Mouse (Mus musculus): ENCODE data around the gene Rbm7. TPM values are rescaled to one million over a fixed set of nuclear protein-coding genes. Genes with fewer than 3 reads are reported as not detected.
"Not testable (repeated sequence)": the region's sequence is repeated elsewhere in the genome, so short reads cannot be mapped to it uniquely, and the experiment has no call there.

Gene Rbm7
- total RNA-seq (2021), result 10 to 100 TPM; 31.9 to 32.9 TPM
- long read RNA-seq, experiment 1, transcript Rbm7-201 (5 exons, 1,773 nt), result minor isoform, 8 of 59 reads
- long read RNA-seq, experiment 1, transcript Rbm7-204 (6 exons, 1,867 nt), result major isoform, 32 of 59 reads
- long read RNA-seq, experiment 1, partial matches to known transcripts, result 10 of 59 reads
- long read RNA-seq, experiment 1, other reads (novel, unspliced or antisense), result 7 of 59 reads
- long read RNA-seq, experiment 2, transcript Rbm7-204 (6 exons, 1,867 nt), result major isoform, 34 of 64 reads
- long read RNA-seq, experiment 2, transcript Rbm7-201 (5 exons, 1,773 nt), result minor isoform, 11 of 64 reads
- long read RNA-seq, experiment 2, partial matches to known transcripts, result 11 of 64 reads
- long read RNA-seq, experiment 2, other reads (novel, unspliced or antisense), result 5 of 64 reads

DNA sequence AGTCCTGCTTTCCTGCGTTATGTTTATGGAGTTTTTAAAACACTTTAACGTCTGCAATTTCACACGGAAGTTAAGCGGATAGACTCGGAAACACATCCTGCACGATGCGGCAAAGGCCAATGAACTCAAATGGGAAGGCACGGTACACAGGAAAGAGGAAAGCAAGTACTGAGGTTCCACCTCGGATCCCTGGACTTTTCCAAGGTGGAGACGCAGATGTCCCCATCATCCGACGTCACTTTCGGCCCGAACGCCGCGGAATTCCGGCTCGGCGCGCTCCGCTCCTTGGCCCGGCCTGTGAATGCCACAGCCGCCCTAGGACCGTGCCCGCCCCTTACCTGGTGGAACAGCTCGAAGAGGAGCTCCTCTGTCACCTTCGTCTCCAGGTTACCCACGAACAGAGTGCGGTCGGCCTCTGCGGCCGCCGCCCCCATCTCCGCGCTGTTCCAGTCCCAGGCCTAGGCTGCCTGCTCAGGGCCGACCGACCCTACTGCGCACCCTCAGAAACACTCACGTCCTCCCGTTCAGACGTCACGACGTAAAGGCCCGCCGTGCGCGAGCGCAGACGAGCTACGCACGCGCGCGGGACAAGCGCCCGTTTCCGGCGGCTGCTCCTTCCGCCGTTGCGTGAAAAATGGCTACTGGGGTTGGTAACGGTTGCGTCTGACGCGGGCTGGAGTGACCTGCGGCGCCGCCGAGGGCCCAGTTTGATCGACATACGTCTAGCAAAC lies at the start of gene Rbm7, which contains the start of gene Gm5617:
Gene Rbm7 (minus strand): TSS at position 483 of the 731 bp plus-strand sequence.
Gene Gm5617 (plus strand): TSS at position 626 of the 731 bp plus-strand sequence.
- peak; percentile 86 to 95 for DNase-seq (ENCODE audit: low spot score in 2 of 2)

- no peak for DNase-seq (ENCODE audit: low spot score in 2 of 2)
These were observed 43.6 kb upstream of the Rbm7 start for GRCm38 (mm10) chr9:48538688-48539087.

DNA sequence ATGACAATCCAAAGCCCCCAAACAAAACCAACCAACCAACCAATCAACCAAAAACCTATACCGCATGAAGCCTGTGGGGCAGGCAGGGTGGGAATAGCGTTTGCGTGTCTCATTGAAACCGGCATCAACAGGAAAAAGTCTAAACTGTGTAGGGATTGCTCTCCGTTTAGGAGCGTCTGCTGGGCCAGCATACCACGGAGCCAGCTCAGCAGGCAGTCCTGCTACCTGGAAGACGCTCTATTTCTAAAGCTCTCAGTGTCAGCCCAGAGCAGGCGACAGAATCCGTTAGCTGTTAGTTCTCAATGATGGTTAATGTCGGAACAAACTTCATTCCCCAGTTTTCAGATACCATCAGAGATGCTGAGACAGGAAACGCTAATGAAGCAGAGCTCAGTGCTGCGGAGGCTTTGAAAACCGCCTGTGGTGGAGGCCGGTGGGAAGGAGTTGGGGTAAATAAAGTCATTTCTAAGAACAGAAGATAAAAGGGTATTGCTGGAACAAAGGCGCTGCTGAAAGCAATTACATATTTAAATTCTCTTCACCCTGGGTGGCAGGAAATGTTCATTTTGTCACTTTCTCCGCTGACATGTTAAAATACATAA lies 43.0 kb upstream of the Rbm7 start:
- no peak for DNase-seq (ENCODE audit: low spot score in 2 of 2)

GRCm38 (mm10) chr9:48537616-48538015 lies 42.5 kb upstream of the Rbm7 start:
- DNase-seq (ENCODE audit: low spot score in 2 of 2), result not testable (repeated sequence)

- DNase-seq (ENCODE audit: low spot score in 2 of 2), result no peak
These were observed 41.3 kb upstream of the Rbm7 start for GRCm38 (mm10) chr9:48536414-48536813.

DNA sequence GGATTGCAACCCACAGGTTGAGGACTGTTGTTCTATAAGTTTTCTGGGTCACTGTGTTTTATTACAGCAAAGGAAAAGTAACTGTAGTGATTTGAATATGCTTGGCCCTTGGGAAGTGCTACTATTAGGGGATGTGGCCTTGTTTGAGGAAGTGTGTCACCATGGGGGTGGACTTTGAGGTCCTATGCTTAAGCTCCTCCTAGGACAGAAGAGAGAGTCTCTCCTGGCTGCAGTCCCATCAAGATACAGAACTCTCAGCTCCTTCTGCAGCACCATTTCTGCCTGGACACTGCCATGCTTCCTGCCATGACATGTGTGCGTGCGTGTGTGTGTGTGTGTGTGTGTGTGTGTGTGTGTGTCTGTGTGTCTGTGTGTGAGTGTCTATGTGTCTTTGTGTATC lies 37.6 kb upstream of the Rbm7 start:
- DNase-seq (ENCODE audit: low spot score in 2 of 2), result no peak

DNA sequence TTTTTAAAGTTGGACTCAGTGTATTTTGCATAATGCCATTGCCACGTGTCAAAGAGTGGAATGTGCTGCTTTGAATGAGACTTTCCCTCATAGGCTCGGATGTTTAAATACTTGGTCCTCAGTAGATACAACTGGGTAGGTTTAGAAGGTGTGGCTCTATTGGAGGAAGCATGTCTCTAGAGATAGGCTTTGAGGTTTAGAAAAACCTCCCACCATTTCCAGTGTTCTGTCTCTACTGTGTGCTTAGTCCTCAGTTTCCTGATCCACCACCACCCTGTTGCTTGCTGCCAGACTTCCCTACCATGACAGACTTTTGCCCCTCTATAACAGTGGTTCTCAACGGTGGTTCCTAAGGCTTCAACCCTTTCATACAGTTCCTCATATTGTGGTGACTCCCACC lies 37.1 kb upstream of the Rbm7 start:
- DNase-seq (ENCODE audit: low spot score in 2 of 2), result no peak

GRCm38 (mm10) chr9:48531294-48531693 lies 36.2 kb upstream of the Rbm7 start:
- DNase-seq (ENCODE audit: low spot score in 2 of 2), result no peak

GRCm38 (mm10) chr9:48526520-48526919 lies 31.4 kb upstream of the Rbm7 start:
- DNase-seq (ENCODE audit: low spot score in 2 of 2), result no peak

DNA sequence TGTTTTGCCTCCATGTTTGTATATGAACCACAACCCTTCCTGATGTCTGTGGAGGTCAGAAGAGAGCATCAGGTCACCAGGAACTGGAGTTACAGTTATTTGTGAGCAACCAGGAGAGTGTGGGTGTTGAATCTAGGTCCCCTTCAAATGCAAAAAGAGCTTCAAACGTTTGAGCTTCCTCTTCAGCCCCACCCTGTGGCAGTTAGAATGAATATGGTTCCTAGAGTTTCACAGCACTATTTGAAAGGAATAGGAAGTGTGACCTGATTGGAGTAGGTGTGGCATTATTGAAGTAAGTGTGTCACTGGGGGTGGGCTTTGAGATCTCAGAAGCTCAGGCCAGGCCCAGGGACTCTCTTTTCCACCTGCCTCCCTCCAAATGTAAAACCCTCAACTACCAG lies 30.5 kb upstream of the Rbm7 start:
- no peak for DNase-seq (ENCODE audit: low spot score in 2 of 2)

GRCm38 (mm10) chr9:48520405-48520804 lies 25.3 kb upstream of the Rbm7 start:
- not testable (repeated sequence) for DNase-seq (ENCODE audit: low spot score in 2 of 2)

GRCm38 (mm10) chr9:48517372-48518130 lies 22.5 kb upstream of the Rbm7 start:
- no peak for DNase-seq (ENCODE audit: low spot score in 2 of 2)

DNA sequence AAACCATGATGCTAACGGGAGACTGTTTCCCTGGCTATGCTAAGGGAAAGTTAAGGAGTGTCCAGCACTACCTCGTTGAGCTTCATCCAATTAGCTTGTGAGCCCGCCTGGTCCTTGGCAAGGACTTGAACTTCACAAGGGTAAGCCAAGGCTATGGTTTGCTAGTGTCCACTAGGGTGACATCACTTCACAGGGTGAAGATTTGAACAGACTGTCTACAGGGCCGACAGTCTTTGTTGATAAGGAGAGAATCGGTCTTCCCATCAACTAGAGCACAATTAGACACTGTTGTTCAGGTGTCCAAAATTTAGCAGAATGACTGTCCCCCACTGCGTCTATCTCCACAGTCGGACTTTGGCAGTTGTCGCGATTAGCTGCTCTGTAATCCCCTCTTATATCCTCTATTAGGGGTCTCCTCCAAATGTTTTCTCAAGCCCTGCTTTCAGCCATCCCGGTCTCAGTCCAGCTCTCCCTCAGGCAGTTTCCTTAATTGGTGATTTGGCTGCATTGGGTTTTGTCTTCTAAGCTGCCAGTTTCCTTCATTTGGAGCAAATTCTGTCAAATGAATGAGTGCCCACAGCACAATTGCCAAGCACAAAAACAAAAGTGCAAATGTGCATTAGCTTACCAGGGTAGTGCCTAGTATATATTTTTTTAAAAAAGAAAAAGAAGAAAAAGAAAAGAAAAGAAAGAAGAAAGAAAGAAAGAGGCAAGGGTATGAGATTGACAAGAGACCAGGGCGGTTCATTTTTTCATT lies 21.7 kb upstream of the Rbm7 start:
- no peak for DNase-seq (ENCODE audit: low spot score in 2 of 2)

GRCm38 (mm10) chr9:48515332-48515731 lies 20.2 kb upstream of the Rbm7 start:
- DNase-seq (ENCODE audit: low spot score in 2 of 2), result no peak

- no peak for DNase-seq (ENCODE audit: low spot score in 2 of 2)
These were observed 15.0 kb upstream of the Rbm7 start for GRCm38 (mm10) chr9:48510134-48510533.

DNA sequence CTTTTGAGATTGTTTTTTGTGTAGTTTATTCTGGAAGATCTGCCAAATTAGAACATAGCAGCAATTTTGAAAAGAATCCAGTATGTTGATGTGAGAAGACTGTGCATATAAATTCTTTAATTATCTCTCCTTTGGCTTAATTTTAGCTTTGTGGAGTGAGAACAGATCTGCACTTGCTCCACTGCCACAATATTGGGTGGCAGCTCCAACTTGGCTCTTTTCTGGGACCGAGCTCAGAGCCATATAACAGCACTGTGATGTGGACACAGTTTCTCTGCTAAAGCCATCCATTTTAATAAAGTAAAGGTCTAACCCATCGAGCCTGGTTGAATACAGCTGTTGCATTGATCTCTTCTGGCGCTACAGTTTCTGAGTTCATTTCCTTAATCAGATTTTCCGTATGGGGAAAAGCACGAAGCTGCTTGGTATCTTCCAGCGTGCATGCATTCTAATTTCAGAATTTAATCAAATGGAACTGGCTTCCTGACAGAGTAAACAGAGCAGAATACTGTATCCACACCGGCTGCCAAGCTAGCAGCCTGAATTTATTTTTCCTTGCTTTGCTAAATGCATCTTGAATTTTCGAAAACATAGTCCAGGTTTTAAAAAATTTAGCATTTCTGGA lies 9.8 kb upstream of the Rbm7 start:
- no peak for DNase-seq (ENCODE audit: low spot score in 2 of 2)

DNA sequence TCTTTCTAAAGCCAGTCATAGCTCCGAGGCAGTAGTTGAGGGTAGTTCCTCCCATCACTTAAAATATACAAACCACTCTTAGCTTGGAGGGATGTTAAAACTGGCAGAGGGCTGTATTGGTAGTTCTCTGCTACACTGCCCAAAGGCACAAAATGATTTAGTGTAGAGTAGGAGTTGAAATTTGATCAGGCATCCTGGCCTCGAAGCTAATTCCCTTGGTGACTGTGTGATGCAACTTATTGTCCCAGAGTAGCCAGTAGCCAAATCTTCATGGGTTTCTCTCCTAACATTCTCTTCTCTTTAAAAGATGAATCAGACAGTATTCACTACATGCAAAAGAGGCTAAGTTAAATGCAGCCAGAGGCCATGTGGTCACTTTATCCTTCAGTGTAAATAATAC lies 7.9 kb upstream of the Rbm7 start:
- DNase-seq (ENCODE audit: low spot score in 2 of 2), result no peak

GRCm38 (mm10) chr9:48501192-48501591 lies 6.1 kb upstream of the Rbm7 start:
- DNase-seq (ENCODE audit: low spot score in 2 of 2), result no peak

DNA sequence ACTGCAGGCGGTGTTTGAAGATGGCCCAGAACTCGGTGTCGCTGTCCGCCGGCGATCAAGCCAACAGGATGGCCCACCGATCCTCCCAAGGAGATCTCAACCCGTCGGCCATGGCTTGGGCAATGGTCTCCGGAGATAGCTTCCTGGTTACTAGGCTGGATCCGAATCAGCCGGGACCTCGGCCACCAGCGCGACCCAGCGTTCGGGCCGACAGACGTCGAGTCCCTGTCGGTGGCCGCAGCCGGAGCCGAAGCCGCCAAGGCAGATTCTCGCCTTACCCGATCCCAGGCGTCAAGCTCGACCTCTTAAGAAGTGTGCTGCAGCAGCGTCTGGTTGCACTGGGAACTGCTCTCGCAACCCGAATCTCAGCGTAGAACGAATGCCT lies 441 bp upstream of the Rbm7 start:
- peak in 1 of 2 experiments; percentile 29 for DNase-seq (ENCODE audit: low spot score in 2 of 2)

All from gastrocnemius, postnatal 4 days (tissue).